Mouse (Mus musculus): Measurements from ENCODE around the gene Zfp534. TPM values are rescaled to one million over a fixed set of nuclear protein-coding genes. Genes with fewer than 3 reads are reported as not detected.
A peak's percentile ranks its signal among the peaks of the same experiment; 100 is the strongest.
"Not testable (repeated sequence)": the region's sequence is repeated elsewhere in the genome, so short reads cannot be mapped to it uniquely, and the experiment has no call there.

The Zfp534 gene
- not detected in 2 replicates for polyA plus RNA-seq (2015; fragmentation: Nextera tagmentation; extraction: Ambion mirVana)

DNA sequence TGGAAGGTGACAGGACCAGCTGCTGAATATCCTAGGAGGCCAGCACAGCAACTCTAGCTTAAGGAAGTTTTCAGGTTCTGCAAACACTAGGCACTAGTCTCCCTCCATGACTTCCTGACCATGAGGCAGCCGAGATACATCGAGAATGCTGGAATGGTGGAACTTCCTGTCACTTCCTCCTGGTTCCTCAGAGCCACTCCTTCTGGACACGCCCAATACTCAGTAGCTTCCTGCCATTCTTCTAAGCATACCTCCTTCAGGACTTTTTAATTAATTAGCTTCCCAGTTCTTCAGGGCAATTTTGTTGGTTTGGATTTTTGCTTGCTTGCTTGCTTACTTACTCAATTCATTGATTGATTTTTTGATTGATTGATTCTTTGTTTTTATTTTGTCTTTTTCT lies at the start of gene Zfp534:
Zfp534 (minus strand) TSS at position 101 of the 400 bp plus-strand sequence.
- not testable (repeated sequence) for H3K4me1 ChIP-seq (replicated peaks); H3K9me3 ChIP-seq; H3K36me3 ChIP-seq; H3K27me3 ChIP-seq; H3K4me2 ChIP-seq (replicated peaks); H3K27ac ChIP-seq; H3K9ac ChIP-seq (replicated peaks); H3K4me3 ChIP-seq (replicated peaks); ATAC-seq
- WGBS, result 88% methylated on average over 3 of the region's 3 CpGs

DNA sequence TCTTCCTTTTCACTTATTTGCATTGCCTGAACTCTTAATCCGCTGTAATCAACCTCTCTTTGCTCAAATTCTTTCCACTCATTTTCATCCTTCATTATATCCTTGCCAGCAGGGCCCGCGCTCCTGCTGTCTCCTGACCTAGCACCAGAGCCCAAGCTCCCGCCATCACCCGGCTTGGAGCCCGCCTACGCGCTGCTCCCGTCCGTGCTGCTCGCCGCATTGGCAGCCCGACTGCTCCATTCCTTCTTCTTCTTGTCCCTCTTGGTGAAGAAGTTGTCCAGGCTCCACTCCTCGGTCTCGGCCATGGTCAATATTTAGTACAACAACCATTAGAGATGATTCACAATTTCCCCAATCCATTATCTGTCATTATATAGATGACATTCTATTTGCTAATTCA lies 43.9 kb upstream of the Zfp534 start:
- not testable (repeated sequence) for H3K27me3 ChIP-seq; H3K4me3 ChIP-seq (replicated peaks); H3K36me3 ChIP-seq; ATAC-seq; H3K4me1 ChIP-seq (replicated peaks); H3K9me3 ChIP-seq; H3K9ac ChIP-seq (replicated peaks); H3K4me2 ChIP-seq (replicated peaks); H3K27ac ChIP-seq
- WGBS, result 95% methylated on average over 14 of the region's 15 CpGs

DNA sequence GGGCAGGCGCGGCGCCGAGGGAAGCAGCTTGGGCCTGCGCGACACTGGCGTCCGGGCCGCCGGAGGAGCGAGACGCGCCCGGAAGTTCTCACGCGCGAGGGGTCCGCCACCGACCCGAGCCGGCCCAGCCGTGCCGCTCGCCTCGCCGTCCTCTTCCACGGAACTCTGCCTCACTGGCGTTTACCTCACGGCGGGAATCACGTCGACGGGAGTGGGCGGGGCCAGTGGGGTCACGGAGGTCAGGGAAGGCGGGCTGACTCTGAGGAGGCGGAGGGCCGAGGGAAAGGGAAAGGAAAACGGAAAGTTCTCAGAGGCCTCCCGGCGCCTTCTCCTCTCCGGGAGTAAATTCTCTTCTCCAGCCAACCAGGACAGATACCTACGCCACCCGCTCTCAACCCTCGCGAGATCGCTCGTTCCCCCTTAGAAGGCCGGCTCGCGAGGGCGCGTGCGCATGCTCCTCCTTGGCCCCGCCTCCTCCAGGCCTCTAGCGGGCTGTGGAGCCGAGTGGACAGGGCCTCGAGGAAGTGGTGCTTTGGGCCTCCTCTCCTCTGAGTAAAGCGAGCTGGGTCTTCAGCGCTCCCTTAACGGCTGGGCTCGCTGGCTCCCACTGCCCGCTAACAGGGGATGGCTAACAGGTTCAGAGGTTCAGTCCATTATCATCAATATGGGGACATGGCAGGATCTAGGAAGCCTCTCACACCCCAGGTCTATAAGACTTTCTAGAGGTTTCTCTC lies 36.5 kb upstream of the Zfp534 start:
- H3K27me3 ChIP-seq; H3K9ac ChIP-seq (replicated peaks); H3K4me1 ChIP-seq (replicated peaks); H3K27ac ChIP-seq; H3K36me3 ChIP-seq: not testable (repeated sequence)
- 0 out of 2 replicates have a peak, but pooled peaks have one; percentile 50 for ATAC-seq
- peak overlapping the region; percentile 38 for H3K4me3 ChIP-seq (replicated peaks)
- peaks cover 12% of the 10 kb centered on the region; the same call in 1 of the 2 replicates for H3K9me3 ChIP-seq
- H3K4me2 ChIP-seq (replicated peaks), result peak overlapping the region; percentile 44
- 37% methylated on average over 63 of the region's 63 CpGs for WGBS

DNA sequence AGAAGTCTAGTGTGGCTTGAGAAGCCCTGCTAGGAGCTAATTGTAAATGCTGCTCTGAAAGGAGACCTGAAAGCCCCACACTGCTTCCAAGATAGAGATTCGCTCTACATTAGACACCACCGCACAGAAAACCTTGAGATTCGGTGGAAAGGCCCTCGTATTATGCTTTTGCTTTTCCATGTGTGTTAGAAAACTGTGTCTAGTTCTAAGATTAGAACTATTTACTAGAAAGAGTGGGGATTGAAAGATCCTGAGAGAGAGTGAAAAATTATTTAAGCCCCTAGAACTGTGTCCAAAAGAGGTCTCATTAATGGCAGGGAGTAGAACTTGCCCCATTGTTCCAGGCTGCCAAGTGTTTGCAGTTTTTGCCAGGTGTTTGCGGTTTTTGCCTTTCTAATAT lies 47.1 kb downstream of the Zfp534 start:
- H3K9me3 ChIP-seq; H3K27ac ChIP-seq; H3K4me2 ChIP-seq (replicated peaks); H3K4me1 ChIP-seq (replicated peaks); ATAC-seq; H3K4me3 ChIP-seq (replicated peaks); H3K27me3 ChIP-seq; H3K9ac ChIP-seq (replicated peaks); H3K36me3 ChIP-seq: not testable (repeated sequence)
- WGBS, result 92% methylated on average over 5 of the region's 5 CpGs

DNA sequence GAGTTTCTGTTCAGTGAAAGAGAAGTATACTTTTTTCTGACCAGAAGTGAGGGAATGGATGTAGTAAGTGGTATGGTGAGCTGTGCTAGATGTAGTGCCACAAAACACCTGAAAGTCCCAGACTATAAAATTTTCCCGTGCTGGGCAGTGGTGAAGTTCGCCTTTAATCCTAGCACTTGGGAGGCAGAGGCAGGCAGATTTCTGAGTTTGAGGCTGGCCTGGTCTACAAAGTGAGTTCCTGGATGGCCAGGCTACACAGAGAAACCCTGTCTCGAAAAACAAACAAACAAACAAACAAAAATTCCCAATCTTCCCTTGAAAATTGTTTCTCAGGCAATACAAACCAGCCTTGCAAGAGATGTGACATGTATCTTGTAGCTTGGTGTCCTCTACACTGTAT lies 54.9 kb downstream of the Zfp534 start:
- not testable (repeated sequence) for ATAC-seq, H3K9me3 ChIP-seq

DNA sequence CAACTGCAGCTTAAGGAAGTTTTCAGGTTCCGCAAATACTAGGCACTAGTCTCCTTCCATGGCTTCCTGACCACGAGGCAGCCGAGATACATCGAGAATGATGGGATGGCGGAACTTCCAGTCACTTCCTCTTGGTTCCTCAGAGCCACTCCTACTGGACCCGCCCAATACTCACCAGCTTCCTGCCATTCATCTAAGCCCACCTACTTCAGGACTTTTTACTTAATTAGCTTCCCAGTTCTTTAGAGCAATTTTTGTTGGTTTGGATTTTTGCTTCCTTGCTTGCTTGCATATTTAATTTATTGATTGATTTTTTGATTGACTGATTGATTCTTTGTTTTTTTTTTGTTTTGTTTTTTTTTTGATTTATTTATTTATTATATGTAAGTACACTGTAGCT lies 59.9 kb downstream of the Zfp534 start, which contains the start of gene Zfp979:
Zfp979 (minus strand) TSS at position 101 of the 400 bp plus-strand sequence.
- H3K4me3 ChIP-seq (replicated peaks); H3K9ac ChIP-seq (replicated peaks); H3K36me3 ChIP-seq; H3K9me3 ChIP-seq; H3K27me3 ChIP-seq; ATAC-seq; H3K4me1 ChIP-seq (replicated peaks); H3K27ac ChIP-seq; H3K4me2 ChIP-seq (replicated peaks): not testable (repeated sequence)
- no CpG with 5 or more reads among the region's 6 CpGs for WGBS

More for the DNA sequence above, 54.9 kb downstream of the Zfp534 start:
- H3K4me2 ChIP-seq (replicated peaks); H3K9ac ChIP-seq (replicated peaks); H3K4me3 ChIP-seq (replicated peaks); H3K27me3 ChIP-seq; H3K4me1 ChIP-seq (replicated peaks); H3K27ac ChIP-seq; H3K36me3 ChIP-seq: not testable (repeated sequence)
- no CpG with 5 or more reads among the region's 3 CpGs for WGBS

DNA sequence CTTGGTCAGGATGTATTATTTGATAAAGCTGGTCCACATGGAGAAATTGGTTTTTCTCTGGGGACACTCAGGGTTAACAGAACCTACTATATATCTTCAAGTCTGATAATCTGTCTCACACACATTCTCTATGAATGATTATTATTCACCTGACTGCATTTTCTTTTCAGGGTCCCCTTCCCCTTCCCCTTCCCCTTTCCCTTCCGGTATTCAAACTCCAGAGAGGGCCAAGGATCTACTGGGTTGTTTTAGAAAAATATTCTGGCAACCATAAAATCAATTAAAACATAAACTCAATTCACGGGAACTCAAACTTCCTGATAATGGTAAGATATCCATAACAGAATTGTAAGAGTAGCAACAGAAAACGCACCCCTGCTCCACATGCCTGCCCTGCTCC lies 60.4 kb downstream of the Zfp534 start:
- not testable (repeated sequence) for H3K4me3 ChIP-seq (replicated peaks); H3K27me3 ChIP-seq; H3K9ac ChIP-seq (replicated peaks); H3K36me3 ChIP-seq; H3K27ac ChIP-seq; H3K9me3 ChIP-seq; H3K4me1 ChIP-seq (replicated peaks); H3K4me2 ChIP-seq (replicated peaks); ATAC-seq
- WGBS, result 44% methylated on average over 2 of the region's 3 CpGs

DNA sequence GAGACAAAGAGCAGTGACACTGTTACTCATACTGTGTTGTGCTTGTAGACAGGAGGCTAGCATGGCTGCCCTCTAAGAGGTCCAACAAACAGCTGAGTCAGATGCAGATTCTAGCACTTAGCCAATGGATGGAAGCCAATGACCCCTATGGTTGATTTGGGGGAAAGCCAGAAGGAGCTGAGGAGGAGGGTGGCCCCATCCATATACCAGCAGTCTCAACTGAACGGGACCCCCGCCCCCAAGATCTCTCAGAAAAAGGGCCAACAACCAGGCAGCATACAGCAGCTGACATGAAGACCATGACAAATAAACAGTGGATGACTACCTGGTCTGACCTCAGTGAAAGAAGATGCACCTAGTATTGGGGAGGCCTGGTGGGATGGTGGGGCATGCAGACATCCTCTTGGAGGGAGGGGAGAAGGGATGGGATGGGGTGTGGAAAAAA lies 68.5 kb downstream of the Zfp534 start:
- not testable (repeated sequence) for H3K27ac ChIP-seq; H3K4me2 ChIP-seq (replicated peaks); H3K9ac ChIP-seq (replicated peaks); H3K9me3 ChIP-seq; H3K4me3 ChIP-seq (replicated peaks); H3K36me3 ChIP-seq; H3K4me1 ChIP-seq (replicated peaks); H3K27me3 ChIP-seq
- no CpG with 5 or more reads among the region's 2 CpGs for WGBS
- ATAC-seq, result peak; percentile 76; the same call in 1 of the 2 replicates

Other genes with a start within 250 kb of the Zfp534 start
- gene Zfp982, start 210.1 kb downstream of the Zfp534 start, polyA plus RNA-seq (2015; fragmentation: Nextera tagmentation; extraction: Ambion mirVana), result 4.0 and 4.6 TPM in 2 replicates
- gene Gm16503, start 162.3 kb downstream of the Zfp534 start, polyA plus RNA-seq (2015; fragmentation: Nextera tagmentation; extraction: Ambion mirVana), result 0.63 and 0.75 TPM in 2 replicates
- 0.07 TPM in 1 of 2 replicates, not detected in the other for gene Zfp985, start 149.3 kb downstream of the Zfp534 start, polyA plus RNA-seq (2015; fragmentation: Nextera tagmentation; extraction: Ambion mirVana)
- gene Zfp979, start 60.0 kb downstream of the Zfp534 start, polyA plus RNA-seq (2015; fragmentation: Nextera tagmentation; extraction: Ambion mirVana), result 2.1 and 2.3 TPM in 2 replicates
- gene Zfp984, start 107.2 kb upstream of the Zfp534 start, polyA plus RNA-seq (2015; fragmentation: Nextera tagmentation; extraction: Ambion mirVana), result 3.9 and 4.6 TPM in 2 replicates
- gene Zfp933, start 145.8 kb upstream of the Zfp534 start, polyA plus RNA-seq (2015; fragmentation: Nextera tagmentation; extraction: Ambion mirVana), result 6.2 and 7.7 TPM in 2 replicates
- 47.4 and 50.3 TPM in 2 replicates for gene Miip, start 166.3 kb upstream of the Zfp534 start, polyA plus RNA-seq (2015; fragmentation: Nextera tagmentation; extraction: Ambion mirVana)
- 11.6 and 12.1 TPM in 2 replicates for gene Fv1, start 166.4 kb upstream of the Zfp534 start, polyA plus RNA-seq (2015; fragmentation: Nextera tagmentation; extraction: Ambion mirVana)
- 77.3 and 78.6 TPM in 2 replicates for gene Mfn2, start 202.2 kb upstream of the Zfp534 start, polyA plus RNA-seq (2015; fragmentation: Nextera tagmentation; extraction: Ambion mirVana)
- 18.7 and 20.4 TPM in 2 replicates for gene Plod1, start 234.2 kb upstream of the Zfp534 start, polyA plus RNA-seq (2015; fragmentation: Nextera tagmentation; extraction: Ambion mirVana)
- 10.2 and 13.6 TPM in 2 replicates for gene 2510039O18Rik, start 238.3 kb upstream of the Zfp534 start, polyA plus RNA-seq (2015; fragmentation: Nextera tagmentation; extraction: Ambion mirVana)